Mouse (Mus musculus) thymus, adult 2 months (tissue): ENCODE data around the gene Dph5. TPM values are rescaled to one million over a fixed set of nuclear protein-coding genes. Genes with fewer than 3 reads are reported as not detected.
"Not testable (repeated sequence)": the region's sequence is repeated elsewhere in the genome, so short reads cannot be mapped to it uniquely, and the experiment has no call there.

Source experiments
- DNase-seq: peaks from one replicate; pipeline ENCODE4 v3.0.0; 2021
- H3K27ac ChIP-seq: fragments of 200-500 bp; 2 replicates; pipeline ENCODE4 v1.5.1; 2012; ENCODE audit warnings: low read length, control low read depth; ENCODE audit not compliant: control insufficient read depth, insufficient read depth
- H3K27me3 ChIP-seq: fragments of 200-500 bp; 2 replicates; pipeline ENCODE4 v1.6.1; 2012; ENCODE audit warnings: mild to moderate bottlenecking, low read length, moderate library complexity, mixed read lengths; ENCODE audit not compliant: control insufficient read depth, insufficient read depth
- H3K36me3 ChIP-seq: fragments of 200-500 bp; 2 replicates; pipeline ENCODE4 v1.6.1; 2012; ENCODE audit warnings: mild to moderate bottlenecking, low read length, moderate library complexity; ENCODE audit not compliant: control insufficient read depth, insufficient read depth
- H3K4me1 ChIP-seq: fragments of 200-500 bp; replicated peaks from 2 replicates; pipeline ENCODE4 v1.6.1; 2012; ENCODE audit warnings: low read length; ENCODE audit not compliant: control insufficient read depth, insufficient read depth
- H3K4me3 ChIP-seq: fragments of 200-500 bp; 2 replicates; pipeline ENCODE4 v1.5.1; 2012; ENCODE audit warnings: mild to moderate bottlenecking, low read length, control low read depth, moderate library complexity; ENCODE audit not compliant: control insufficient read depth, insufficient read depth
- CTCF ChIP-seq: fragments of 200-500 bp; IDR thresholded peaks from 2 replicates; pipeline ENCODE4 v1.5.1; 2012; ENCODE audit warnings: mild to moderate bottlenecking, control low read depth, low read length, moderate library complexity, borderline replicate concordance; ENCODE audit not compliant: control insufficient read depth, poor library complexity, insufficient read depth; ENCODE audit errors: extremely low read depth
- POLR2A ChIP-seq: fragments of 200-500 bp; IDR thresholded peaks from 2 replicates; pipeline ENCODE4 v1.6.1; 2012; ENCODE audit warnings: mild to moderate bottlenecking, low read length, control low read depth, moderate library complexity; ENCODE audit not compliant: control insufficient read depth, poor library complexity, insufficient read depth; ENCODE audit errors: extremely low read depth
- WGBS: fragments of 180-500 bp; shearing (Covaris S2); methylation state at CpG from one replicate; pipeline ENCODE4 v1.1.7; 2018; 5-methylcytosine and 5-hydroxymethylcytosine counted together
- polyA plus RNA-seq: library from polyadenylated mRNA; depleted of rRNA; stranded (reverse); fragments of >200 nt; gene quantifications from 2 replicates; pipeline ENCODE4 v1.2.3, GENCODE M21; 2012

The Dph5 gene
- polyA plus RNA-seq, 1 experiment: 9.4 TPM

DNA sequence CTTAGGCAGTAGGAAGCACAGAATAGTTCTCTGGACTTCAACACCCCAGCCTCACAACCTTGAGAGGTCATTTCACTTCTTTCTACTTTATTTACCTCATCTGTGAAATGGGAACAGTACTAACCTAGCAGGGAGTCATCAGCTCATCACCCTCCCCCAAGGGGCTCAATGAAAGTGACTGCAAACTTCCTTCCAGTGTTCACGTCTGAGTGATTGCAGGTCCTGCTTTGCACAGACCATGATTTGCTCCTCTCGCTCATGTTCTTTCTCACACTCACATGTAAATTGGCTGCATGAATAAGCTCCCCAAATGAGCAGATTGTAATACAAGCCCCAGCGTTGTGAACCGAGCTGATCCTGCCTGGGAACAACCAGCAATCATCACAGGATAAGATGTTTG, 36.7 kb upstream of the Dph5 start:
- Histone ChIP-seq H3K4me1 (no peaks in the 10 kb centered on the region), H3K27me3 (no peaks in the 10 kb centered on the region), H3K27ac (no peak overlapping the region), H3K4me3 (no peak overlapping the region), H3K36me3 (no peaks in the 10 kb centered on the region)
- no peak for TF ChIP-seq POLR2A
- TF ChIP-seq CTCF: no peak
- WGBS: 88% methylated on average over 4 of the region's 4 CpGs
- DNase-seq: no peak

GRCm38 (mm10) chr3:115854672-115855191, 32.9 kb upstream of the Dph5 start:
- DNase-seq: no peak
- TF ChIP-seq POLR2A: no peak
- TF ChIP-seq CTCF: no peak
- Histone ChIP-seq H3K4me3 (no peak overlapping the region), H3K36me3 (no peaks in the 10 kb centered on the region), H3K27me3 (no peaks in the 10 kb centered on the region), H3K4me1 (peaks cover 4% of the 10 kb centered on the region; the same call in 1 of the 2 replicates), H3K27ac (no peak overlapping the region)
- WGBS: 95% methylated on average over 7 of the region's 7 CpGs

GRCm38 (mm10) chr3:115855576-115855975, 32.1 kb upstream of the Dph5 start:
- no peak overlapping the region for H3K27ac ChIP-seq
- H3K27me3 ChIP-seq: no peaks in the 10 kb centered on the region
- TF ChIP-seq CTCF: no peak
- 92% methylated on average over 10 of the region's 10 CpGs for WGBS
- H3K36me3 ChIP-seq: no peaks in the 10 kb centered on the region
- no peak overlapping the region for H3K4me3 ChIP-seq
- DNase-seq: no peak
- H3K4me1 ChIP-seq: peaks cover 4% of the 10 kb centered on the region; the same call in 1 of the 2 replicates

- no peak for DNase-seq
- H3K36me3 ChIP-seq: no peaks in the 10 kb centered on the region
- 55% methylated on average over 8 of the region's 8 CpGs for WGBS
- TF ChIP-seq POLR2A (no peak), CTCF (no peak)
- no peaks in the 10 kb centered on the region for H3K27me3 ChIP-seq
- peaks cover 4% of the 10 kb centered on the region; the same call in 1 of the 2 replicates for H3K4me1 ChIP-seq
- H3K4me3 ChIP-seq: no peak overlapping the region
- no peak overlapping the region for H3K27ac ChIP-seq
Measured at GRCm38 (mm10) chr3:115856484-115857022, 31.1 kb upstream of the Dph5 start.

DNA sequence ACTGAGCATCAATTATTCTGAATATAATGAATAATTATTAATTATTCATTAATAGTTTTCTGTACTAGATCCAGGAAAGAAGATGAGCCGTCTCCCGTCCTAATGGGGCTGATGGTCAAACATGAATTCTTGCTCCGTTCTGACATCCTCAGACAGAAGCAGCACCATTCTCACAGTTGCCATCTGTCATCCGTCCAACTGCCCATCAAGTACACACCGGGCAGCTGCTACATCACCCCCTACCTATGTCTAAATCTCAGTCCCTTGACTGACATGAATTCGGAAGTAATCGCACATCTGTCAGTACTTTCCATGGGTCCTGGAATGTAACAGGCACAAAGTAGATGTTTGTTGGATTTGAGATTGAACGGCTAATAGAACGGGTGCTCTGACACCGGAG, 30.2 kb upstream of the Dph5 start:
- no peak for DNase-seq
- Histone ChIP-seq H3K27me3 (no peaks in the 10 kb centered on the region), H3K4me3 (no peak overlapping the region), H3K4me1 (peaks cover 4% of the 10 kb centered on the region; the same call in 1 of the 2 replicates), H3K27ac (no peak overlapping the region), H3K36me3 (no peaks in the 10 kb centered on the region)
- WGBS: 96% methylated on average over 10 of the region's 10 CpGs
- no peak for TF ChIP-seq CTCF
- TF ChIP-seq POLR2A: no peak

DNA sequence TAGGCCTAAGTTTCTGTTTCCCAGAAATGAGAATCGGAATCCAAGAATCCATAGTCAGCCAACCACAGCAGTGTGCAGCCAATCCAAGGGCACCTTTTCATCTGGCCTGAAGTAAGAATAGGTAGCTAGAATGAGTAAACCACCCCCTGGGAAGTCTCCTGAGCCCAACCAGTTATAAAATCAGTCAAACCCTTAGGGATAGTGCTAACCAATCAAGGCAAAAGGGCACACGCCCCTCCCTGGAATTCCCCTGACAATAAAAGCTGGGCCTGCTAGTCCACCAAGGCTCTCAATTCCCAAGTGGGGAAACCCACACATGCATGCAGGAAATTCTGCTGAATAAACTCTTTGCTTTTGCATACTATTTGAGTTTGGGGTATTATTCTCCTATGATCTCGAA, 28.8 kb upstream of the Dph5 start:
- no peaks in the 10 kb centered on the region for H3K36me3 ChIP-seq
- no peak overlapping the region for H3K27ac ChIP-seq
- TF ChIP-seq POLR2A: no peak
- no peak for TF ChIP-seq CTCF
- peaks cover 4% of the 10 kb centered on the region; the same call in 1 of the 2 replicates for H3K4me1 ChIP-seq
- no peaks in the 10 kb centered on the region for H3K27me3 ChIP-seq
- DNase-seq: no peak
- no peak overlapping the region for H3K4me3 ChIP-seq
- 92% methylated on average over 3 of the region's 3 CpGs for WGBS

GRCm38 (mm10) chr3:115860780-115861179, 26.9 kb upstream of the Dph5 start:
- H3K4me3 ChIP-seq, H3K27me3 ChIP-seq, H3K4me1 ChIP-seq, H3K27ac ChIP-seq, H3K36me3 ChIP-seq, DNase-seq: not testable (repeated sequence)
- 95% methylated on average over 1 of the region's 1 CpGs for WGBS
